Mouse (Mus musculus): ENCODE data around the gene Nek8. TPM values are rescaled to one million over a fixed set of nuclear protein-coding genes. Genes with fewer than 3 reads are reported as not detected.
A peak's percentile ranks its signal among the peaks of the same experiment; 100 is the strongest.

Nek8 gene
- polyA plus RNA-seq, 2 experiments: 7.4 to 10.6 TPM

- H3K27ac ChIP-seq: no peak overlapping the region
- ATAC-seq (ENCODE audit: insufficient read depth) (no peak), DNase-seq (ENCODE audit: low read depth in 3 of 3, low spot score in 3 of 3) (no peak)
- no peaks in the 10 kb centered on the region for H3K27me3 ChIP-seq (ENCODE audit: control insufficient read depth, insufficient read depth, low read length)
- H3K9me3 ChIP-seq (ENCODE audit: control insufficient read depth, low read length): no peaks in the 10 kb centered on the region
- H3K4me2 ChIP-seq (ENCODE audit: low read depth): no peak overlapping the region
- TF ChIP-seq EP300 (IDR thresholded peaks at IDR 0.05; ENCODE audit: low read depth) (no peak), CTCF (IDR thresholded peaks at IDR 0.05; ENCODE audit: low read depth) (no peak)
- H3K4me1 ChIP-seq (replicated peaks; ENCODE audit: control insufficient read depth in 2 of 2, insufficient read depth in 2 of 2, low read length in 1 of 2): no peaks in the 10 kb centered on the region
- no peak overlapping the region for H3K9ac ChIP-seq (replicated peaks)
- peaks cover 83% of the 10 kb centered on the region for H3K36me3 ChIP-seq (replicated peaks; ENCODE audit: control insufficient read depth, insufficient read depth, low read depth)
- no peak overlapping the region for H3K4me3 ChIP-seq (ENCODE audit: insufficient read depth in 1 of 2, low read depth in 2 of 2, low read length in 2 of 2)
- WGBS (ENCODE audit: insufficient replicate concordance): 78% methylated on average over 7 of the region's 7 CpGs
These were observed 34.1 kb upstream of the Nek8 start for GRCm38 (mm10) chr11:78210615-78211014.

GRCm38 (mm10) chr11:78209886-78210285 is 33.4 kb upstream of the Nek8 start:
- no peaks in the 10 kb centered on the region for H3K27me3 ChIP-seq (ENCODE audit: control insufficient read depth, insufficient read depth, low read length)
- peaks cover 76% of the 10 kb centered on the region for H3K36me3 ChIP-seq (replicated peaks; ENCODE audit: control insufficient read depth, insufficient read depth, low read depth)
- H3K4me3 ChIP-seq (ENCODE audit: insufficient read depth in 1 of 2, low read depth in 2 of 2, low read length in 2 of 2): no peak overlapping the region
- TF ChIP-seq EP300 (IDR thresholded peaks at IDR 0.05; ENCODE audit: low read depth) (no peak), CTCF (IDR thresholded peaks at IDR 0.05; ENCODE audit: low read depth) (no peak)
- DNase-seq (ENCODE audit: low read depth in 3 of 3, low spot score in 3 of 3) (no peak), ATAC-seq (ENCODE audit: insufficient read depth) (no peak)
- H3K4me2 ChIP-seq (ENCODE audit: low read depth): no peak overlapping the region
- H3K9me3 ChIP-seq (ENCODE audit: control insufficient read depth, low read length): no peaks in the 10 kb centered on the region
- no peaks in the 10 kb centered on the region for H3K4me1 ChIP-seq (replicated peaks; ENCODE audit: control insufficient read depth in 2 of 2, insufficient read depth in 2 of 2, low read length in 1 of 2)
- 69% methylated on average over 6 of the region's 6 CpGs for WGBS (ENCODE audit: insufficient replicate concordance)
- no peak overlapping the region for H3K9ac ChIP-seq (replicated peaks)
- no peak overlapping the region for H3K27ac ChIP-seq

GRCm38 (mm10) chr11:78207190-78207589 is 30.7 kb upstream of the Nek8 start:
- 84% methylated on average over 7 of the region's 7 CpGs for WGBS (ENCODE audit: insufficient replicate concordance)
- H3K27me3 ChIP-seq (ENCODE audit: control insufficient read depth, insufficient read depth, low read length): no peaks in the 10 kb centered on the region
- no peak overlapping the region for H3K4me3 ChIP-seq (ENCODE audit: insufficient read depth in 1 of 2, low read depth in 2 of 2, low read length in 2 of 2)
- H3K9ac ChIP-seq (replicated peaks): no peak overlapping the region
- ATAC-seq (ENCODE audit: insufficient read depth) (no peak), DNase-seq (ENCODE audit: low read depth in 3 of 3, low spot score in 3 of 3) (no peak)
- H3K36me3 ChIP-seq (replicated peaks; ENCODE audit: control insufficient read depth, insufficient read depth, low read depth): peaks cover 51% of the 10 kb centered on the region
- no peaks in the 10 kb centered on the region for H3K4me1 ChIP-seq (replicated peaks; ENCODE audit: control insufficient read depth in 2 of 2, insufficient read depth in 2 of 2, low read length in 1 of 2)
- H3K4me2 ChIP-seq (ENCODE audit: low read depth): no peak overlapping the region
- TF ChIP-seq CTCF (IDR thresholded peaks at IDR 0.05; ENCODE audit: low read depth): no peak
- TF ChIP-seq EP300 (IDR thresholded peaks at IDR 0.05; ENCODE audit: low read depth): no peak
- H3K27ac ChIP-seq: no peak overlapping the region
- no peaks in the 10 kb centered on the region for H3K9me3 ChIP-seq (ENCODE audit: control insufficient read depth, low read length)

GRCm38 (mm10) chr11:78205361-78206206 is 29.1 kb upstream of the Nek8 start:
- H3K27me3 ChIP-seq (ENCODE audit: control insufficient read depth, insufficient read depth, low read length): no peaks in the 10 kb centered on the region
- no peak for TF ChIP-seq CTCF (IDR thresholded peaks at IDR 0.05; ENCODE audit: low read depth)
- no peak for TF ChIP-seq EP300 (IDR thresholded peaks at IDR 0.05; ENCODE audit: low read depth)
- no peak overlapping the region for H3K4me3 ChIP-seq (ENCODE audit: insufficient read depth in 1 of 2, low read depth in 2 of 2, low read length in 2 of 2)
- H3K36me3 ChIP-seq (replicated peaks; ENCODE audit: control insufficient read depth, insufficient read depth, low read depth): peaks cover 36% of the 10 kb centered on the region
- DNase-seq (ENCODE audit: low read depth in 3 of 3, low spot score in 3 of 3): no peak
- no peaks in the 10 kb centered on the region for H3K9me3 ChIP-seq (ENCODE audit: control insufficient read depth, low read length)
- 75% methylated on average over 13 of the region's 13 CpGs for WGBS (ENCODE audit: insufficient replicate concordance)
- no peak overlapping the region for H3K27ac ChIP-seq
- no peak for ATAC-seq (ENCODE audit: insufficient read depth)
- H3K4me1 ChIP-seq (replicated peaks; ENCODE audit: control insufficient read depth in 2 of 2, insufficient read depth in 2 of 2, low read length in 1 of 2): no peaks in the 10 kb centered on the region
- no peak overlapping the region for H3K4me2 ChIP-seq (ENCODE audit: low read depth)
- H3K9ac ChIP-seq (replicated peaks): no peak overlapping the region

GRCm38 (mm10) chr11:78204287-78204686 is 27.8 kb upstream of the Nek8 start:
- no peak overlapping the region for H3K9ac ChIP-seq (replicated peaks)
- no peak overlapping the region for H3K4me2 ChIP-seq (ENCODE audit: low read depth)
- 80% methylated on average over 6 of the region's 6 CpGs for WGBS (ENCODE audit: insufficient replicate concordance)
- no peak for TF ChIP-seq EP300 (IDR thresholded peaks at IDR 0.05; ENCODE audit: low read depth)
- TF ChIP-seq CTCF (IDR thresholded peaks at IDR 0.05; ENCODE audit: low read depth): 0 out of 2 replicates have a peak, but pooled peaks have one; percentile 1
- no peak overlapping the region for H3K4me3 ChIP-seq (ENCODE audit: insufficient read depth in 1 of 2, low read depth in 2 of 2, low read length in 2 of 2)
- H3K27me3 ChIP-seq (ENCODE audit: control insufficient read depth, insufficient read depth, low read length): no peaks in the 10 kb centered on the region
- H3K27ac ChIP-seq: no peak overlapping the region
- no peak for DNase-seq (ENCODE audit: low read depth in 3 of 3, low spot score in 3 of 3)
- H3K4me1 ChIP-seq (replicated peaks; ENCODE audit: control insufficient read depth in 2 of 2, insufficient read depth in 2 of 2, low read length in 1 of 2): no peaks in the 10 kb centered on the region
- H3K36me3 ChIP-seq (replicated peaks; ENCODE audit: control insufficient read depth, insufficient read depth, low read depth): peaks cover 23% of the 10 kb centered on the region
- H3K9me3 ChIP-seq (ENCODE audit: control insufficient read depth, low read length): no peaks in the 10 kb centered on the region
- ATAC-seq (ENCODE audit: insufficient read depth): no peak

Measured in liver, embryonic 14.5 days (tissue).